Mouse (Mus musculus) cortical plate, adult 2 months (tissue): ENCODE measurements at regions not wholly inside any gene's neighbourhood (a gene's known extent, or its start where the extent isn't known, plus 50 kb on each side); places are given as distances from the start of the nearest gene placed in this dataset.

Source experiments
- CTCF ChIP-seq: fragments of 200-500 bp; IDR thresholded peaks from 2 replicates; pipeline ENCODE4 v1.5.1; 2011; ENCODE audit warnings: mild to moderate bottlenecking, control low read depth, low read length; ENCODE audit not compliant: insufficient read depth; ENCODE audit errors: extremely low read depth
- POLR2A ChIP-seq: fragments of 200-500 bp; IDR thresholded peaks from 2 replicates; pipeline ENCODE4 v1.6.1; 2011; ENCODE audit warnings: mild to moderate bottlenecking, low read length, control low read depth; ENCODE audit not compliant: insufficient read depth; ENCODE audit errors: extremely low read depth

GRCm38 (mm10) chr2:114872272-114872671 lies 217.5 kb upstream of the Dph6 start:
- TF ChIP-seq CTCF (no peak), POLR2A (no peak)
